Mouse (Mus musculus) spleen, adult 2 months (tissue): ENCODE measurements around the gene Hist1h2an.

Source experiments
- CTCF ChIP-seq: fragments of 200-500 bp; IDR thresholded peaks from 2 replicates; pipeline ENCODE4 v1.5.1; 2011; ENCODE audit warnings: mild to moderate bottlenecking, inconsistent platforms; ENCODE audit not compliant: insufficient read depth, insufficient read length, insufficient replicate concordance; ENCODE audit errors: extremely low read depth
- POLR2A ChIP-seq: fragments of 200-500 bp; IDR thresholded peaks from 2 replicates; pipeline ENCODE4 v1.6.1; 2011; ENCODE audit warnings: low read depth, low read length, inconsistent platforms

DNA sequence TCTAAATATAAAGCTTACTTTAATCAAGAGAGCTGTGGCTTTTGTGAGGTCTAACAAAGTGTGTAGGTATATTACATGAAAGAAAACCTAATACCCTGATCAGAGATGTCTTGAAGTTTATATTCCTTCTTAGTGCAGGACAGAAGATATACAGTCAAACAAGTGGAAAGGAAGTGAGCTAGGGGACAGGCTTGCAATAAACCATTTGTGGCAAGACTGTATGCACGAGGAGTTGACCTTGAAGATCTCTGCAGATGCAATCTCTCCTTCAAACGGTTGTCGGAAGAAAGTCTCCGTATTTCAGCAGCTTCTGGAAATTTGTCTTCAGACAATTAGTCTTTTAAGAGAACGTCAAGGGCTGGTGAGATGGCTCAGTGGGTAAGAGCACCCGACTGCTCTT lies 2.9 kb upstream of the Hist1h2an start:
- TF ChIP-seq CTCF (no peak), POLR2A (no peak)
